Mouse (Mus musculus): ENCODE data around the gene Pkp4.

Pkp4 gene

DNA sequence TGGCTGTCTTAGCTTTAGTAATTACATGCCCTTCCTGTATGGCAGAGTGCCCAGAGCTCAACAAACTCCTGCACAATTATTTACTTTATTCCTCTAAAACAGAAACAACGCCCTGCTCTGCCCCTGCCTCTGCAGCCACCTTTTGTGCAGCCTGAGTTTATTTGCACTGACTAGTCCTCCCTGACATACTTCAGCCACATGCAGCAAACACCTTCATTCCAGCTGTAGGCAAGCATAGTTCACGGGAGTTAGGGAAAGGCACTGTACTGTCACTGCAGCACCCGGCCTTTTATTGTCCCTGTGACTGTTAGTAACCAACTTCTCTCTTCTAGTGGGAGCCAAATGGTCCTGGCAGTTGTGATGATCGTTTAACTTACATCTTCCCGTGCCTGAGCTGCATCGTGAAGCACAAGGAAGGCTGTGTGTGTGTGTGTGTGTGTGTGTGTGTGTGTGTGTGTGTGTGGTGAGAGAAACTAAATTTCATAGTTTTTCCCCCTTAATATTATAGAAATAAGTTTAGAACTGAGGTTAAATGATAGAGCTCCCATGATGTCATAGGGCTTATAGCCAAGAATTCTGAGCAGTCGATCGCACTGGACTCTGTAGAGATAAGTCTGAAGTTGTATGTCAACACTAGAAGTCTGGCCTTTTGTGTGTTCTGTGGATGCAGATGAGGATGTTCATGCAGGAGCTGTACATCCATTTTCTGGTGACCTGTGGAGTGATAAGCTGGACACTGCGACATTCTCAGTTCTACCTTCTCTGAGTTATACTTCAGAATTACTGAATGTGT is 59.5 kb downstream of the Pkp4 start:
- DNase-seq (ENCODE audit: low spot score) = no peak

DNA sequence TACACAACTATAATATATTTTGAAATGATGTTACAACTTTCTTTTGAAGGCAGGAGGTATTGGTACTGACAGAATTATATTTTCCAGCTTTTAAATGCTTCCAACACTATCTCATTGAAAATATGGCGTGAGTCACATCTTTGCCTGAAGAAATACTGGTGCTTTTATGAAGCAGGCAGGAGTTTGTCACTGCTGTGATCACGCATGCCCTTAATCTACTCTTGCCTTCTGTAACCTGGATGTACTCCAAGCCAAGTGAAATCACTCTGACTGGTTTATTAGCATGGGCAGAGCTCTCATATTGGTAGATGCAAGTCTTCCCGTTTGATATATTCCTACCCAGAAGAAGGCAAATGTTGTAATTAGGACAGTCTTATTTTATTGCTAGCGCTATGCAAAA is 65.7 kb downstream of the Pkp4 start:
- no peak for DNase-seq (ENCODE audit: low spot score)

DNA sequence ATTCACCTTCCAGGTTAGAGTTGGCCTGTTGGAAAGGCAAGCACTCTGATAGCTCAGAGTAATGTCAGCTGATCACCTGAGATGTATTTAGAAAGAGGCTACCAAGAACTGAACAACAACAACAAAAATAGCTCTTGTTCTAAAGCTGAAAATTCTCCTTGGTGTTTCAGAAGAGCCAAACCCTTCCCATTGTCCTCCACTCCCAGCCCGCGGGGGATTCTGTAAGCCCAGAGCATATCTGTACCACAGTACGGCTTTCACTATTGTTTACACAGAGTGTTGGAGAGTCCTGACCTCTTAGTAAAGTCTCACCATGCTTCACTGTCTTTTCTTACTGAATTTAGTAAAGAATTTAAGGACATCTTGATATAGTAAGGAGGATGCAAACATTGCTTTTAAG is 66.4 kb downstream of the Pkp4 start:
- no peak for DNase-seq (ENCODE audit: low spot score)

DNA sequence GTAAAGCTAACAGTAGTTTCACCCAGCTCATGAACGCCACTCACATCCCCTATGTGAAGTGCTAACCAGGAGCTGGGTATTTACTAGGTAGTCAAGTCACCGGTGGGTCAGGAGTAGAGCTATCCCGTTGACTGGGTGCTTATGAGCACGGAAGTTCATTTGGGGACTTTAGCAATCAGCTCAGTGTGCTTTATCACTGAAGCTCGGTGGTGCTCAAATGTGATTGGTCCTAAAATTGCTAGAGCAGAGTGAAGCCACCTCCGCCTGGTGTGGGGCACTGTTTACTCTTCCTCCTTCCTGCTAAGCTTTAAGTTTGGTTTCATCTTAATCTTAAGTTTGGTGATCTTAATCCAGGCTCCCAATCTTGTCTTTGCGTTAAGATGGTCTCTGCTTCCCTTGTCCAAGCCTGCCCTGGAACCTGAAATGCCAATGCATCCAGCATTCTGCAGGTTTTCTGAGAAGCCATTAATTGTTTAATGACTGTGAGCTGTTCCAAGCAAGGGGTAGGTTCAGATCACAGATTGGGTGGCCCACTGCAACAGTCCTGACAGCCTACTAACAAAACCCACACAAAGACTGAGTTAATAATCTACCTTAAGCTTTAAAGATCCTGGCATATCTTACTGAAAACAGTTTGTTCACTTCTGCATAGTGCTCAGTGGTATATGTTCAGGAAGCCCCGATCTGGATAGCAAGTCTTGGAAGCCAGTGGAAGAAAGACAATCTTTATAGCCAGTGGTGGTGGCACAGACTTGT is 67.0 kb downstream of the Pkp4 start:
- no peak for DNase-seq (ENCODE audit: low spot score)

DNA sequence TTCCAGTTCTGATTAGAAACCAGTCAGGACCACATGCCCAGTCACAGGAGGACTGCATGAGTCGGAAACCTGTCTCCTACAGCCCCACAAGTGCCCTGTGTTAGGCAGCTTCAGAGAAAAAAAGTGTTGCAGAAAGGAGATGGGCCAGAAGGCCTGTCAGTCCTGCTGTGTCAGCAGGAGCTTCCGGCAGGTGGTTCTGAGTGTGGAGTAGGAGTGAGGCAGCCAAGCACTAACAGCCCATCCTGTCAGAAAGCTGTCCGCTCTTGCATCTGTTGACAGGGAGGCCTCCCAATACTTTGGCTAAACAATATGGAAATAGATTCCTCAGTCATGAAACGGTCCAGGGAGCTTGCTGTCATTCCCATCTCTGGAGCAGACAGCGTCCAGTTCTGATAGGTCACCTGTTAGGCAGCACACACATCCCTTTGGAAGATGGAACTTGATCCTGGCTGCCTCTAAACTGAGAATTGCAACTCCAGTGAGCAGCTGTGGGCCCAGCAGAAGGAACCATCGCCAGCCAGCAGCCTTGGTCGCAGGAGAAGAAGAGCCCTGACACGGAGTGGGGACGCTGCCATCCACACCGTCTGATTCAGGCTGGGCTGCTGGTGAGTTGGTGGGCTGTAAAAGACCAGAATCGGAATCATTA is 68.7 kb downstream of the Pkp4 start:
- DNase-seq (ENCODE audit: low spot score) = no peak

DNA sequence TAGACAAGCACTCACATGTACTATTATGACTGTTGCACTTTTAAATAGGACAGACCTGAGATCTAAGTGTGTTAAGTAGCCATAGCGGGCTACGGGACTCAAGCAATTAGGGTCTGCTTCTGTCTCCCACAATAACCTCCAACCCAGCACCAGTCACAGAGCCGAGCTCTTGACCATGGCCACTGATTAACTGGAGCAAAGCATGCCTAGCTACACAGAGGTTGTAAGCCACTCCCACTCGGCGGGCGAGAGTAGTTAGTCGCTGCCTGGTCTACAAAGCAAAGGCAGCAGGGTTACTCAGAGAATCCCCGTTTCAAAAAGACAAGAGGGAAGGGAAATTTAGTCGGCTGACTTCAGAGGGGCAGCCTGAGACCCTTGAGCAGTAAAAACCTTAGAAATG is 70.0 kb downstream of the Pkp4 start:
- DNase-seq (ENCODE audit: low spot score) = no peak

DNA sequence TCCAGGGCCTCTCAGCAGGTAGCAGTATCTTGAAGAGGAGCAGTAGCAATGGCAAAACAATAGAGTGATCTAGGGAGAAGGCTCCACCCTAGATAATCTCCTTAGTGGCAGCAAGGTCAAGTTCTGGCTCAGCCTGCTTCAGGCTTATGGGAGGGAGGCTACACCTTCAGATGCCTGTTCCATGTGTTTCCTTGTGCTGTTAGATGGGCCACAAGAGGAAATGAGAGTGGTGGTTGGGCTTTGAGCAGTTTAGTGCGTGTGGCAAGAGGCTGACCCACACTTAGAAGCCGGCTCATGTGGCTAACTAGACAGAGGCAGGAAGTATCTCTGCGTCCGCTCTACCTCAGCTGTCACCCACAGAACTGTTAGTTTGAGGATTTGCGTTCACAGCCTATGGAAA is 70.9 kb downstream of the Pkp4 start:
- DNase-seq (ENCODE audit: low spot score) = no peak

DNA sequence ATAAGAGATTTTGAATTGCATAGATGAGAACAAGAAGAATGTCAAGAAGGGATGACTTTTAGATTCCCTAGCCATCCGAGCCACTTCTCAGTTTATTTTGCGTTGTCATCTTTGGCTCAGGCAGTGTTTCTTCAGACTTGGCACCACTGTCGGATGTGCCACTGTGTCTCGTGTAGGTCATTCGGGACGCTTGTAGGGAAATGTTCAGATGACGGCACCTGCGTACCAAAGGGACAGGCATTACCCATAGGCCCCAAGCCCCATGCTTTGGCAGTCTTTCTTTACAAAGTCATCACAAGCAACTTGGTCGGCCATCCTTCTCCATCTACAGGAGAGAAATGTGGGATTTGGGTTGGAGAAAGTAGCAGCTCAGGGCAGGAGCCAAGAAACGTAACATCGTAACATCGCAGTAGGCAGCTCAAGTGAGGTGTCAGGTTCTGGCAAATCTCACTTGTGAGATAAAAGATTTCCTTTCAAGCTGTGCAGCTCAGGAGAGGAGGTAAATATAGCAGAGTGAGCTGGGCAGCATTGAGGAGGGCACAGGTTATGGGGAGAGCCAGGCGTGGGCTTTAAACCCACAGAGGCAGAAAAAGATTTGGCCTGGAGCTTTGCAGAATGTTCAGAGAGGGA is 72.8 kb downstream of the Pkp4 start:
- no peak for DNase-seq (ENCODE audit: low spot score)

DNA sequence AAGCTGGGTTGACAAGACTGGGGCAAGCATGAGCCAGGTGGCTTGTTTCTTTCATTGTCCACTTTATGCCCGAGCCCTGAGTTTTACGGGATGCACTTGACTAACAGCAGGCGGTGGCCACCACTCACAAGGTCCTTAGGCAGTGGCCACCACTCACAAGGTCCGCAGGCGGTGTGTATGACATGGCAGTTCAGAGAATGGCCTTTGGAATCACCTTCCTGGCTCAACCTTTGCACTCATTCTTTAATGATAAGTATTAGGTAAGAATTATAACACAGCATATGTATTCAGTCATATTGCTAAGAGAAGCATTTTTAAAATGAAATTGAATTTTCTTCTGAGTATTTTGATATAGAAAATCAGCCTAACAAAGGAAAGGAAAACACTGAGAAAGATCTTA is 73.3 kb downstream of the Pkp4 start:
- no peak for DNase-seq (ENCODE audit: low spot score)

DNA sequence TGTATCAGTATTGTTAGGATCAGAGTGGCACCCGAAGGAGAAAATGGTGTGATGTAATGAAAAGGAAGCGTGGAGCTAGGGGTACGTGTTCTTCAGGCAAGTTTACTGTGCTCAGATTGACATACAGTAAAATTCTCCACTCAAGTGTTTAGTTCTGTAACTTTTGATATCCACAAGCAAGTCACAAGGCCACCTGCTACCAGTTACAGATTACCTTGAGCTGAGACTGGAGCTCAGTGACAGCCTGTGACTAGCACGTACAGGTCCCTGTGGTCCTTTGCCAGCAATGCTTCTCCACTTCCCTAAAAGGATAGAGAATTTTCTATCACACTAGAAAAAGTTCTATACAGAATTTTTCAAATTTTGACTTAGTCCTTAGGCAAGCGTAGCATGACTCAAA is 73.9 kb downstream of the Pkp4 start:
- no peak for DNase-seq (ENCODE audit: low spot score)

DNA sequence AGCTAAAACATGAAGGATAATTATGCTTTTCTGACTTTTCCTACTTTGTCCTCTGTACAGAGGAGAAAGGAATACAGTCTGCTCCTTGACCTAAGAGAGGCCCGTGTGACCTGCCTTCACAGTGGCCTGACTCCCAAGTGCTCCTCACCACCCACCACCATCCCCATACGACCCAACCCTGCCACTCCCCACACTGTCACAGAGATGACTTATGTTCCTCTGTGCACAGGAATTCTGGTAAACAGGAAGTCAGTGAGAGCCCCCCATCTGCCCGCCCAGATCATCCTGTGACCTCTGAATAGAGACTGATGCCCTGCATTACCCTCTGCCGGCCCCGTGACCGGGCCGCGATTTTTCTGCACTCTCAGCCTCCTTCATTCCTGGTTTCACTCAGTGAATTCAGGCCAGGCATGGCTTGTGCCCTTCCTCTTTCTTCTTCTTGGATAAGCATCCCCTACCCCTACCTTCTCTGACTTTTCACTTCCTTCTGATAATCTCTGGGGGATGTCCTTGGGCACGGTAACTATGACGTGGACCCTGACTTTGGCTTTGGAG is 79.3 kb downstream of the Pkp4 start:
- DNase-seq (ENCODE audit: low spot score) = no peak

DNA sequence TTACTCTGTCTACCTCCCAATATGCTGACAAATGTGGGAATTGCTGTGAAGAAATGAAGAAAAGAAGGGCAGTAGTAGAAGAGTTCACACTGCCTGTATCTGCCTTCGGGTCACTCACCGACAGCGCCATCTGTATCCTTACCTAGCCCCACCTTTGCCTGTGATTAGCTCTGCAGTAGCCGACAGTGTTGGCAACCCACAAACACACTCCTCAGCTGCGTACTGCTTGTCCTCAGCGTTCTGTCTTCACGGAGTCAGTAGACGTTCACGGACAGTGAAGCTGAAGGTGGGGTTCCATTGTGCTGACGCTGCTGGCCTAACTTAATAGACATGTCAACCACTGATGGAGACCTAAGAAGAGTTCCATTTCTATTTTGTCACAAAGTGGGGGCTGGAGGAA is 81.5 kb downstream of the Pkp4 start:
- DNase-seq (ENCODE audit: low spot score) = no peak

DNA sequence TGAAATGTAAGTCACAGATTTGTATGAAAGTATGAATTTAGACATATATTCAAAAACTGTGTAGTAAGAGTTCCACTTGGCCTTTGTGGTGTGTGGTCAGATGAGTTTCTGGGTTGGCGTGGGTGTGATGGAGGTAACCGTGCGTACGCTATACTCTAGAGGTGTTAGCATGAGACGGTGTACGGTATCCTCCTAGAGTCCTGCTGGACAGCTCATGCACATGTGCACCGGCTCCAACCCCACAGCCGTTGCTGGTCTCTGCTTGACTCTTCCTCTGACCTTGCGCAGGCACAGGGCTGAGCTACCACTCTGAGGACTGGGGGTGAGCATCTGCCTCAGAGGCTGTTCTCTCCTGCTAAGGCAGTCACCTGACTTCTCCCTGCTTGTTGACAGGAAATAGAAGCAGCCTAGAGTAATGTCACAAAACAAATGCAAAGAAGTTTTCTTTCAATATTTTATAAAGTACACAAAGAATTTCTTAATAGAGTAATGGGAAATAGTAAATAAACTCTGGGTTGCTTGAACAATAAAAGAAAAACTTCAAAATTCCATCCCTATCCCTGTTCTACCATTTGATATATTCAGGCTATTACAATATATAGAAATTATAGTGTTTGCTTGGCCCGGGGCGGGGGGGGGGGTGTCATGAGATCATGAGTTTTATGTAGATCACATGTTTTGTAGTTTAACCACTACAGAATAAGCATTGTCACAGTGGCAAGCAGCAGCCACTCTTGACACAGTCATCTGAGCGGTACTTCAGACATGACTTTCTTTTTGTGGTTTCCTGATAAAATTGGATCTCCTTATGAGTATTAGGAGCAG is 83.8 kb downstream of the Pkp4 start:
- no peak for DNase-seq (ENCODE audit: low spot score)

DNA sequence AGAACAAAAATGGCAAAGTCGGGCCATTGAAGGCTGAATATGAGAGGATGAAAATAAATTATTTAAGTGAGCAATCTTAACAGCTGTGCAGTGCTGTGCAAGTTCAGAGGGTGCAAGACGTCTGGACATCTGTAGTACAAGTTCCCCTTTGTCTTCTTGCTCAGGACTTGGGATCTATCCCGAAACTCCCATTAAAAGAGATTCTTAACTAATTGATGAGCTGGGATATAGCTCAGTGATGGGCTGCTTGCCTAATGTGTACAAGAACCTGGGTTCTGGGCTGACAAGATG is 84.4 kb downstream of the Pkp4 start:
- no peak for DNase-seq (ENCODE audit: low spot score)

DNA sequence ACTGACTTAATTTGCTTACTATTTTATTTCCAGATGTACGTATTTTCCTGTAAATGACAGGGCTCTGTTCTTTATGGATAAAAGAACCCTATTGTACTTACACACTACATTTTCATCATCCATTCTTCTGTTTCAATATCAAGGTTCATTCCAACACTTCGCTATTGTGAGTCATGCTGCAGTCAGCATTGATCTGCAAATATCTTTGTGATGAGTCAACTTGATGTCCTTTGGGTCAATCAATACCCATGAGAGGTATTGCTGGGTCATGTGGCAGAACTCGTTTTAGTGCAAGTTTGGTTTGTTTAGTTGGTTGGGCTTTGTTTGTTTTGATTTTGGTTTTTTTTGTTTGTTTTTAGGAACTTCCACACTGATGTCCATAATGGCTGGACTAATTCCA is 88.2 kb downstream of the Pkp4 start:
- no peak for DNase-seq (ENCODE audit: low spot score)

DNA sequence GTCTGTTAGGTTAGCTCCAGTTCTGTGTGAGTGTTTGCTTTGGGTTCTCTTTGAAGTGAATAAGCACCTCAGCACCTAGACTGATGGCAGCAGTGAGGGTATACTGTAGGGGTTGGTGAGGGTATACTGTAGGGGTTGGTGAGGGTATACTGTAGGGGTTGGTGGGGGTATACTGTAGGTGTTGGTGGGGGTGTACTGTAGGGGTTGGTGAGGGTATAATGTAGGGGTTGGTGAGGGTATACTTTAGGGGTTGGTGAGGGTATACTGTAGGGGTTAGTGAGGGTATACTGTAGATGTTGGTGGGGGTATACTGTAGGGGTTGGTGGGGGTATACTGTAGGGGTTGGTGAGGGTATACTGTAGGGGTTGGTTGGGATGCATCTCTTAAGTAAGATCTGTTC is 92.2 kb downstream of the Pkp4 start:
- DNase-seq (ENCODE audit: low spot score) = no peak

DNA sequence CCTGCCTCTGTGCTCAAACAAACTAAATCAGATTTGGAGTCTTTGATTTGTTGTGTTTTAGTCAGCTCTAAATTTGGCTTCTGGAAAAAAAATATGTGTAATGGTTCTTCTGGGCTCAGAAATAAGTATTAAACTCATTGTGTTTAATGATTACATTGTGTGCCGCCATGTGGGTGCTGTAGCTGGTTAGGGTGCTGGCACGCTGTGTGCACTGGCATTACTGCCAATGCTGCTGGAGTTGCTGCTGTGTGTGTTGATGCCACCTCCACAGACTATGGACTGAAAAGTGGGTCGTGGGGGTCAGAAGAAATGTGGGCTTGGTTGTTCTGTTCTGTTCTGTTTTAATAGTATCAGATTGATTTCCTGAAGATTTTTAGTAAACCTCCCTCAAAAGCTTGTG is 92.8 kb downstream of the Pkp4 start:
- DNase-seq (ENCODE audit: low spot score) = no peak

DNA sequence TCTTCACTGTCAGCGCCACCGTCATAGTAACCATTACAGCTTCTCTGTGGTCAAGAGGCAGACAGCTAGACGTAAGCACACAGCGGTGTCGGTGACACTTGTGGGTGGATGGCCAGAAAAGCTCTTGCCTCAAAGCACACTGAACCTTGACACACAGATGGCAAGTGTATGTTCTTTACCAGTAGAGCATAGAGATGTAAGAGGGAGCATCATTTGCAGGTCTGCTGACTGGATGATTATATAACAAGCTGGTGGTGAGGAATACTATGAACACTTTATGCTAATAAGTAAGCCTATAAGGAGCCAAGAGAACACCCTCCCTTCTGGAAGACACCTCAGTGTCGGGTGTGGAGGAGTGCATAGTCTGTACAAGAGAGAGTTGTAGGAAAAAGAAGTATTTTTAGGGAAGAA is 98.2 kb downstream of the Pkp4 start:
- no peak for DNase-seq (ENCODE audit: low spot score)

DNA sequence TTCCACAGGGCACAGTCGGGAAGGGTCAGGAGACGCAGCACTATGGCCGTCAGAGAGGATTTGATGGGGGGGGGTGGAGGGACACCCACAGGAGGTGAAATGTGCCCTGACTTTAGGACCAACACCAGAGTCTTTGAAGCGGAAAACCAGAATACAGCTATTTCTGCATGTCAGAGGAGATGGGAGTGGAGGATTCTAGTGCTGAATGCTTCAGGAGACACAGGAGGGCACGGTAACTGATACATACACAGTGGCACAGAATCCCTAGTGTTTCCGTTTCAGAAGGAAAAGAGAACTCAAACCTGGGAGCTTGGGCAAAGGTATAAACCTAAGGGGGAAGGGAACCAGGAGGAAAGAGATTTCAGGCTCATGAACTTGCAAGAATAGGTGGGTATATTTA is 98.7 kb downstream of the Pkp4 start:
- DNase-seq (ENCODE audit: low spot score) = no peak

DNA sequence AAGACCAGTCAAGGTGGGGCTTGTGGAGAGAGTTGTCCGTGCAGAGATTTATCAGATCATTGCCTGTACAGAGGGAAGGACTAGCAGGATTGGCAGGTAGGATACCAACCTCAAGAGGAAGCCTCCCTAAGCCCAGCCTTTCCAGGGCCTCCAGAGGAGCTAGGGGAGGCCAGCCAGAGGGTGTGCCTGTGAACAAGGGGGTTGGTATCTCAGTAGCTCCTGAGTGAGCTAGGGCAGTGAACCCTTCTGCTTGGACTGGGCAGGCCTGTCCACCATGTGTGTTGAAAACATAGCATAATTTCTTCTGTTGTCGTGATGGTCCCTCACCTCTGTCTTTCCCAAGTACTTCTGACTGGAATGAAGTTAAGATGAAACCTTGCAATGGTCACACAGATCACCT is 100.6 kb downstream of the Pkp4 start:
- DNase-seq (ENCODE audit: low spot score) = no peak

DNA sequence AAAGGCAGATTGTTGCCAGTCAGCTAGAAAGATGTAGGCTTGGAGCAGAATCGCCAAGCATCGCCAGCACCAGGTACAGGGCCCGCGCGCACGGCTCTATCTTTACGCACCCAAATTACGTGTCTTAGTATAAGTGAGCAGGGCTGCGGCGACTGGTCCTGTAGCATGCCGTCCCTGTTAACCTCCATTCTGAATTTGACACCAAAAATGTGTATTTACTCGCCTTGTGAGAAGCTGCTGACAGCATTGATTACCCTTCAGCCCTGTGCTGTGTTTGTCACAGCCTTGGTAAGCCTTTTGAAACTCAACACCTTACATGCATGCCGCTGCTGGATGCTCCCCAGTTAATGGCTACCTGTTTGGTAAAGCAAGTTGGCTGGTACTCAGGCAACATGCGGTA is 105.8 kb downstream of the Pkp4 start:
- no peak for DNase-seq (ENCODE audit: low spot score)

DNA sequence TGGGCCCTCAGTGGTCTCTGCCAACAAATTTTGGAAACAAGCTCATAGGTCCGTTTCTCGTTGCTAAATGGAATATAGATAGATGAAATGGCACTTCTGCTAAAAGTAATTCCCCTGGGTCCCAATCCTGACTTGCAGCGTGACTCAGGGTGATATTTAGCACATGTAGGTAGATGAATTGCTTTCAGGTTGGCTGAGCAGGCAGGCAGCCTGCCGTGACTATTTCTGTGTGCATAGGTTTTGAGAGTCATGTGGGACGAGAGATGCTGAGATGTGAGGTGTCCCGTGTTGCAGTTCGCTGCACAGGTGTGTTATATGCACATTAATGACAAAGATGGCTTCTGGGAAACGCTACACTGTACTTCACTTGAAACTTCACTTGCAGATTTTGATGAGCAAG is 111.2 kb downstream of the Pkp4 start:
- DNase-seq (ENCODE audit: low spot score) = no peak

Data from layer of hippocampus, adult 9-10 months (tissue).